Mouse (Mus musculus) cerebellum, adult 2 months (tissue): ENCODE results near the gene Gm9922.

ENCODE experiments used
- CTCF ChIP-seq: fragments of 200-500 bp; IDR thresholded peaks from 2 replicates; pipeline ENCODE4 v1.5.1; 2011; ENCODE audit warnings: low read depth, mild to moderate bottlenecking, control low read depth, low read length, moderate library complexity, borderline replicate concordance; ENCODE audit not compliant: insufficient read depth
- POLR2A ChIP-seq: fragments of 200-500 bp; IDR thresholded peaks from 2 replicates; pipeline ENCODE4 v1.6.1; 2011; ENCODE audit warnings: low read length, control low read depth, borderline replicate concordance; ENCODE audit not compliant: insufficient read depth

GRCm38 (mm10) chr14:101733542-101734303 is 4.1 kb upstream of the Gm9922 start:
- TF ChIP-seq CTCF: no peak
- TF ChIP-seq POLR2A: no peak
